Mouse (Mus musculus): ENCODE data around the gene Tdrd3.

GRCm38 (mm10) chr14:87471521-87471920, 55.1 kb downstream of the Tdrd3 start:
- TF ChIP-seq CTCF (IDR thresholded peaks at IDR 0.05; ENCODE audit: borderline replicate concordance, insufficient read depth, low read depth, low read length) (no peak), POLR2A (IDR thresholded peaks at IDR 0.05; ENCODE audit: borderline replicate concordance, insufficient read depth, low read length) (no peak)
